Mouse (Mus musculus): ENCODE data around the gene 2610044O15Rik8. TPM values are rescaled to one million over a fixed set of nuclear protein-coding genes. Genes with fewer than 3 reads are reported as not detected.

Gene 2610044O15Rik8
- 60.0 TPM for polyA plus RNA-seq (2014; fragmentation: Illumina TruSeq; extraction: RNeasy Lipid Tissue Mini Kit (QIAGEN cat#74804); ENCODE audit: low read depth, low replicate concordance)

DNA sequence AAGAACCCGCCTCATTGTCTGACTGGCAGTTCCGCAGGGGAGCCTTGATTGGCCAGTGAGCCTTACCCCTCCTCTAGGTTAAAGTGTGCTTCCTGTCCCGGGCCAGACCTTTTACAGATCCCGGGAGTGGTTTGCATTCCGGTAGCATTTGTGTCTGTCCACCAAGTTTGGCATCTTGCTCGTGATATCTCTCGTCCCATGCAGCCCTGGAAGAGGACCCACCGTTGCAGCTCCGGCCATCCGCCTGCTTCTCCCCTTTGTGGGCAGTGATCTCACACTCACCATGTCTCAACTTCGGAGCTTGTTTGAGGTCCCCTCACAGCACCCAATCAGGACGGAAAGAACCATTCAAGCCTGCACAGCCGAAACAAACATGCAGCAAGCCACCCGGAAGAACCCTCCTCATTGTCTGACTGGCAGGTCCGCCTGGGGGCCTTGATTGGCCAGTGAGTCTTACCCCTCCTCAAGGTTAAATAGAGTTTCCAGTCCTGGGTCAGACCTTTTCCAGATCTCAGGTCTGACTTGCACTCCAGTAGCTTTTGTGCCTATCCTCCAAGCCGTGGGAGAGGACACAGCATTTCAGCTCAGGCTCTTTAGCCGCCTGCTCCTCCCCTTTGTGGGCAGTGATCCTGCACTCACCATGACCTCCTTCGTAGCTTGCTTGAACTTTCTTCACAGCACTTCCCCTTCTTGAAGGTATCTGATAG, at the start of gene 2610044O15Rik8:
Gene 2610044O15Rik8 (minus strand): TSS at position 380 of the 707 bp plus-strand sequence.

Other genes starting within 250 kb of the 2610044O15Rik8 start
- not detected for gene Ccdc7a, start 168.9 kb downstream of the 2610044O15Rik8 start, polyA plus RNA-seq (2014; fragmentation: Illumina TruSeq; extraction: RNeasy Lipid Tissue Mini Kit (QIAGEN cat#74804); ENCODE audit: low read depth, low replicate concordance)
- not detected for gene Ccdc7b, start 167.3 kb downstream of the 2610044O15Rik8 start, polyA plus RNA-seq (2014; fragmentation: Illumina TruSeq; extraction: RNeasy Lipid Tissue Mini Kit (QIAGEN cat#74804); ENCODE audit: low read depth, low replicate concordance)
- not detected for gene Gm10999, start 102.7 kb downstream of the 2610044O15Rik8 start, polyA plus RNA-seq (2014; fragmentation: Illumina TruSeq; extraction: RNeasy Lipid Tissue Mini Kit (QIAGEN cat#74804); ENCODE audit: low read depth, low replicate concordance)